Mouse (Mus musculus): ENCODE results near the gene Il13ra2. TPM values are rescaled to one million over a fixed set of nuclear protein-coding genes. Genes with fewer than 3 reads are reported as not detected.
A peak's percentile ranks its signal among the peaks of the same experiment; 100 is the strongest.
"Not testable (repeated sequence)": the region's sequence is repeated elsewhere in the genome, so short reads cannot be mapped to it uniquely, and the experiment has no call there.

Gene Il13ra2
- 0.14 and 0.24 TPM in 2 replicates for polyA plus RNA-seq (2015; fragmentation: Nextera tagmentation; extraction: Ambion mirVana)

DNA sequence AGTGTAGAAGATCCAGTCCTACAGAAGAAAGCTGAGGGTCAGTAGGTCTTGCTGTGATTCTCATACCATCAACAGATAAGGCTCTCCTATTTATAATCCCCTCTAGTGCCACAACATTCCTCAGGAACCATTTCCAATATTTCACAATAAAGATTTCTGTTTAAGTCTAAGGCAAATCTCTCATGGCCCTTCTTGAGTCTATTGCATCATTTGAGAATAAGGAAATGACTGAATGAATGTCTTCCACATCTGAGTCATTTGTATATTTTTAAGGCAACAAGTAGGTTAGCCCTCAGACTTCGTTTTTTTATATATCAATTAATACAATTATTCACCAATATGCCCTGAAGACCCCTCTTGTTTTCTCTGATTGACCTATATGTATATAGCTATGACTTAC, at the start of gene Il13ra2:
Gene Il13ra2 (minus strand): TSS at position 64 of the 400 bp plus-strand sequence.
- ATAC-seq (ENCODE audit: insufficient number of reproducible peaks, low FRiP score, low TSS enrichment, low read depth) = no peak
- no peak within 1 kb of the TSS for H3K27ac ChIP-seq (replicated peaks)
- no peak within 1 kb of the TSS for H3K4me2 ChIP-seq (replicated peaks)
- 43% methylated on average over 1 of the region's 1 CpGs for WGBS
- no peaks in the 10 kb centered on the region for H3K36me3 ChIP-seq
- no peaks in the 10 kb centered on the region for H3K4me1 ChIP-seq
- H3K4me3 ChIP-seq (replicated peaks) = no peak within 1 kb of the TSS
- no peaks in the 10 kb centered on the region for H3K9me3 ChIP-seq (replicated peaks)
- no peaks in the 10 kb centered on the region for H3K27me3 ChIP-seq
- no peak within 1 kb of the TSS for H3K9ac ChIP-seq

DNA sequence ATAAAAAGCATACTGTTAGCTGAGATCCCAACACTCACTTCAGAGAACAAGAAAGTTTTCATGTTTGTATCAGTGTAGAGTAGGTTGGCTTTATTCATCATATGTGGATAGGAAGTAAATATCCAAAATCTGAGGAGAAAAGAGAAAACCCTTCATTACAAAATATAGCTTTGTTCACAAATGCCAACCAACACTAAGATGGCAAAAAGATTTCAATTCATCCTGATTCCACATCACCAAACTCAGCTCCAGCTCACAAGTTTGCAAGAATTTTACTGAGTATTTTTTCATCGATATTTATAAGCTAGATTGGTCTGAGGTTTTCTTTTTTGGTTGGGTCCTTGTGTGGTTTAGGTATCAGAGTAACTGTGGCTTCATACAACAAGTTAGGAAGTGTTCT, 24.6 kb upstream of the Il13ra2 start, which contains the start of gene Vmn1r239-ps:
Gene Vmn1r239-ps (minus strand): TSS at position 101 of the 400 bp plus-strand sequence.
- WGBS = 78% methylated on average over 1 of the region's 1 CpGs
- H3K4me1 ChIP-seq; H3K4me3 ChIP-seq (replicated peaks); ATAC-seq (ENCODE audit: insufficient number of reproducible peaks, low FRiP score, low TSS enrichment, low read depth); H3K27me3 ChIP-seq; H3K4me2 ChIP-seq (replicated peaks); H3K36me3 ChIP-seq; H3K9ac ChIP-seq; H3K27ac ChIP-seq (replicated peaks); H3K9me3 ChIP-seq (replicated peaks): not testable (repeated sequence)

DNA sequence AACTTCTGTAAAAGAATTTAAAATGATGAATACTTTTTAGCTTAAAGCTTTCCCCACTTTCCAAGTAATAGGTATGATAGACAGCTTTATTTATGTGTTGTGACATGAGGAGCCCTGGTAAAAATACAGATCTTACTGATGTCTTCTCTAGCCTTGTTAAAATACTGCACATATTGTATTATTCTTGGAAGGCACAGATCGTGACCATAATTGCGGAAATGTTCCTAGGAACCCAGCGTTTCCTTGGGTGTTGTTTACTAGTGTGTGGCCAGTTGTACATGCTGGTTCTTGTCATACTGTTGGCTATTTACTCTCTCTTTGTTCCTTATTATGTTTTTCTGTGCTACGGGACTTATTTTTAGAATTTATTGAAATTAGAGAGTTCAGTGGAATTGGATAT, 14.4 kb upstream of the Il13ra2 start:
- H3K4me1 ChIP-seq = no peaks in the 10 kb centered on the region
- no peak for ATAC-seq (ENCODE audit: insufficient number of reproducible peaks, low FRiP score, low TSS enrichment, low read depth)
- H3K27me3 ChIP-seq = no peaks in the 10 kb centered on the region
- H3K9me3 ChIP-seq (replicated peaks) = no peaks in the 10 kb centered on the region
- no peak overlapping the region for H3K4me3 ChIP-seq (replicated peaks)
- no peak overlapping the region for H3K27ac ChIP-seq (replicated peaks)
- no peaks in the 10 kb centered on the region for H3K36me3 ChIP-seq
- 71% methylated on average over 4 of the region's 4 CpGs for whole genome bisulfite sequencing
- no peak overlapping the region for H3K9ac ChIP-seq
- H3K4me2 ChIP-seq (replicated peaks) = no peak overlapping the region

DNA sequence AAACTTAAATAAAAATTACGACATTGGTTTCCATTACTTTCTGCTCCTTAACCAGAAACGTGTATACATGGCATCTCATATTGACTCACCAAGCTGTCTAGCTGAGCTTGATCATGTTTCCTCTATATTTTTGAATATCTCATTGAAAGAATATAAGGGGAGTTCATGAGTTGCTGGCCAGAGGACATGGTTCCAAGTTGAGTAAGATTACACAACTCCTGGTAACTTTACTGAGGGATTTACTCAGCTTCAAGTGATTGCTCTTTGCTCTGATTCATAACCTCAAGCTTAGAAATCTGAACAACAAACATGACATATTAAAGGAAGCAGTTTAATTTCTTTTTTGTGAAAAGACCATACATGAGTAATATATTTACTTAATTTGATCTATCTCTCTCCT, 6.4 kb upstream of the Il13ra2 start:
- Histone ChIP-seq H3K27ac (replicated peaks) (no peak overlapping the region), H3K9ac (no peak overlapping the region), H3K9me3 (replicated peaks) (no peaks in the 10 kb centered on the region), H3K4me3 (replicated peaks) (no peak overlapping the region), H3K4me2 (replicated peaks) (no peak overlapping the region), H3K4me1 (no peaks in the 10 kb centered on the region), H3K27me3 (no peaks in the 10 kb centered on the region), H3K36me3 (no peaks in the 10 kb centered on the region)
- WGBS = 83% methylated on average over 2 of the region's 2 CpGs
- ATAC-seq (ENCODE audit: insufficient number of reproducible peaks, low FRiP score, low TSS enrichment, low read depth) = no peak

DNA sequence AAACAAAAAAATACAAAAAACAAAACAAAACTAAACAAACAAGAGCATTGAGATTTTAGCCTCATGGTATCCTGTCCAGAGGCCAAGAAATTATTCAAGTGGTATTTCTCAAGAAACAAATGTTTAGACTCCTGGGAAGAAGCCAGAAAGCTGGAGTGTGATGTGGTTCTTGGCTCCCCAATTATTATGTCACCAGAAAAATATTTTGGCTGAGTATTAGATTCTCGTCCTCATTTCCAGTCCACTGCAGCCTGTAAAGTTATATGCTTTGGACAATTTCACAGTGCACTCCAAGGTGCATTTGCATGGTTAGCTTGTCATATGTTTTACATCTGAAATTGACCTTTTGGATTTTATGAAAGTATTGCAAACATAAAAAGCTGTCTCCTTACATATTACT, 761 bp upstream of the Il13ra2 start:
- WGBS = 23% methylated on average over 1 of the region's 1 CpGs
- Histone ChIP-seq H3K9me3 (replicated peaks) (no peaks in the 10 kb centered on the region), H3K4me3 (replicated peaks) (no peak overlapping the region), H3K4me1 (no peaks in the 10 kb centered on the region), H3K27ac (replicated peaks) (no peak overlapping the region), H3K9ac (no peak overlapping the region), H3K36me3 (no peaks in the 10 kb centered on the region), H3K27me3 (no peaks in the 10 kb centered on the region), H3K4me2 (replicated peaks) (no peak overlapping the region)
- ATAC-seq (ENCODE audit: insufficient number of reproducible peaks, low FRiP score, low TSS enrichment, low read depth) = 0 out of 2 replicates have a peak, but pooled peaks have one; percentile 43

DNA sequence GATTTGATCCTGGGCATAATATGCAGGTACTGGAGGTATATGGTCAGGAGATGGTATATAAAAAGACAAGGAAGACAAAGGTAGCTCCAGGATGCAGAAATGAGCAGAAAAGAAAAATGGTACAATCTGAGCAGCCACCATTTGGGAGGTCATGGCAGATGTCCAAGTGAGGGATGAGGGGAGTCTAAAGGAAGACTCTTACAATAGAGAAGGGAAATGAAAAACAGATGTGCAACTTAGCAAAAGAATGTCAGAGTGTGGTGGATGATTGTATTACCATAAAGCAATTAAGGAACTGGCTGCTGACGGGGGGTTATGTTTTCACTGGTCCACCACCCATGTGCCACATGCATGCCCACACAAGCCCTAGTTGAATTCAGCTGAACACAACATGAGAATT, 35.5 kb downstream of the Il13ra2 start:
- WGBS = 31% methylated on average over 1 of the region's 1 CpGs
- ATAC-seq (ENCODE audit: insufficient number of reproducible peaks, low FRiP score, low TSS enrichment, low read depth) = no peak

DNA sequence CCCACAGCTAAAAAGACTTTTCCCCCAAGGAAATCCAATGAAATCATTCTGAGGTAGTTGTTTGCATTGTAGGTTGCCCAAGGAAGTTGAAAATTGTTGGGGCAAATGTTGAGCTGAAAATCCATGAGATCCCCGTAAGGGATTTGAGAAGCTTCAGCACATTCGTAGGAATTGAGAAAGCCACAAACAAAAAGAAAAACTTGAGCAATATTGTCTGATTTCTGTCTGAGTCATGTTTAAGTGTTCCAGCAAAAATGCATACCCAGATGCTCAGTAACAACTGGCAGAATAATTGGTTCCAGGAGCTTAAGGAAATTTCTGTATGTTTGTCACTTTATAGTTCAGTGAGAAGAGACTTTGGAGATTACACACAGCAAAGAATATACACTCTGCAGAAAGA, 79.8 kb downstream of the Il13ra2 start:
- Histone ChIP-seq H3K27me3 (no peaks in the 10 kb centered on the region), H3K27ac (replicated peaks) (no peak overlapping the region), H3K4me2 (replicated peaks) (no peak overlapping the region), H3K4me3 (replicated peaks) (no peak overlapping the region), H3K36me3 (no peaks in the 10 kb centered on the region), H3K9ac (no peak overlapping the region), H3K9me3 (replicated peaks) (no peaks in the 10 kb centered on the region), H3K4me1 (no peaks in the 10 kb centered on the region)
- 42% methylated on average over 2 of the region's 2 CpGs for whole genome bisulfite sequencing
- ATAC-seq (ENCODE audit: insufficient number of reproducible peaks, low FRiP score, low TSS enrichment, low read depth) = no peak

More for the DNA sequence above, 35.5 kb downstream of the Il13ra2 start:
- no peaks in the 10 kb centered on the region for H3K36me3 ChIP-seq
- H3K27ac ChIP-seq (replicated peaks) = no peak overlapping the region
- H3K4me3 ChIP-seq (replicated peaks) = no peak overlapping the region
- no peak overlapping the region for H3K4me2 ChIP-seq (replicated peaks)
- H3K9me3 ChIP-seq (replicated peaks) = no peaks in the 10 kb centered on the region
- no peaks in the 10 kb centered on the region for H3K4me1 ChIP-seq
- H3K9ac ChIP-seq = no peak overlapping the region
- H3K27me3 ChIP-seq = no peaks in the 10 kb centered on the region

Other genes with a start within 250 kb of the Il13ra2 start
- not detected in 2 replicates for gene Vmn1r239-ps, start 24.5 kb upstream of the Il13ra2 start, polyA plus RNA-seq (2015; fragmentation: Nextera tagmentation; extraction: Ambion mirVana)
- gene Lrch2, start 124.9 kb upstream of the Il13ra2 start, polyA plus RNA-seq (2015; fragmentation: Nextera tagmentation; extraction: Ambion mirVana) = 3.5 and 4.2 TPM in 2 replicates